Mouse (Mus musculus): ENCODE measurements at regions not wholly inside any gene's neighbourhood (a gene's known extent, or its start where the extent isn't known, plus 50 kb on each side); places are given as distances from the start of the nearest gene placed in this dataset.

- TF ChIP-seq CTCF (IDR thresholded peaks at IDR 0.05; ENCODE audit: control insufficient read depth, insufficient read depth, low read length), result no peak
- no peak for TF ChIP-seq POLR2A (IDR thresholded peaks at IDR 0.05; ENCODE audit: borderline replicate concordance, control insufficient read depth, low read depth, low read length)
- H3K4me1 ChIP-seq (ENCODE audit: control insufficient read depth, insufficient read depth, low read length), result no peaks in the 10 kb centered on the region; the same call in 1 of the 2 replicates
- H3K4me3 ChIP-seq (replicated peaks; ENCODE audit: control insufficient read depth, low read depth, low read length), result no peak overlapping the region
- no peak overlapping the region for H3K27ac ChIP-seq (ENCODE audit: control insufficient read depth, insufficient read depth, low read depth, low read length, poor library complexity)
- WGBS, result 62% methylated on average over 6 of the region's 6 CpGs
These were observed 195.0 kb downstream of the Pik3r1 start for GRCm38 (mm10) chr13:101572809-101573590.

DNA sequence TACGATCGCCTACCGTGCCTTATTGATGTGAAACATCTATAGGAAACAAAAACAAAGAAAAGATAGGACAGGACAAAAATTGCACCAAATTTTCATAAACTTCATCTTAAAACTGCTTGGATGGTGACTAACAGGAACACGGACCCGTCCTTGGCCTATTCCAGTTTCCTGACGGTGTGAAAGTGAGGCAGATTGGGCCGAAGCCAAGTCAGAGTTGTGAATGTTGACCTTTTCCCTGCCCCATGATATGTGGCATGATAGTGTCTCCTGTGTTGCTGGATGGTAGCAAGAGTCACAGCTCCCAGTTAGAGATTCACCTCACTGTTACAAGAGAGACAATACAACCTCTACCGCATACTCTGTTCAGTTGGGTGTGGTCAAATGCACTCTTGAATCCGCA is 195.8 kb downstream of the Pik3r1 start:
- H3K4me3 ChIP-seq (replicated peaks; ENCODE audit: control insufficient read depth, low read depth, low read length), result no peak overlapping the region
- no peaks in the 10 kb centered on the region; the same call in 1 of the 2 replicates for H3K4me1 ChIP-seq (ENCODE audit: control insufficient read depth, insufficient read depth, low read length)
- 91% methylated on average over 9 of the region's 9 CpGs for WGBS
- no peak for TF ChIP-seq POLR2A (IDR thresholded peaks at IDR 0.05; ENCODE audit: borderline replicate concordance, control insufficient read depth, low read depth, low read length)
- no peak overlapping the region for H3K27ac ChIP-seq (ENCODE audit: control insufficient read depth, insufficient read depth, low read depth, low read length, poor library complexity)

DNA sequence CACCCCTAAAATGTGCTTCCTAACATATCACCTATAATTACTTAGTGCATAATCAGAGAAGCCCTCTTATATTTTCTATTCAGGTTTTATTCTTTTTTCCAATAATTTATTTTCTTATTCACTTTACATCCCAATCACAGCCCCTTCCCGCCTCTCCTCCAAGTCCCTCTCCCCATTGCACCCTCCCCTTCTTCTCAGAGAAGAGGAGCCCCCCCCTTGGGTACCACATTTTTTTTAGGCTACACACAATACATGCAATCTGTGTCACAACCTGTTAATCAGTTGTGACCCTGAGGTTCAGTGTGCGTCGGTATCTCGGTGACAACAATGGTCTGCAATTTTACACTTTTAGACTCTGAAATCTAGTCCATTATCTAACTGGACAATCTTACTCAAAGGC is 198.0 kb downstream of the Pik3r1 start:
- Histone ChIP-seq H3K27ac (ENCODE audit: control insufficient read depth, insufficient read depth, low read depth, low read length, poor library complexity) (no peak overlapping the region), H3K4me3 (replicated peaks; ENCODE audit: control insufficient read depth, low read depth, low read length) (no peak overlapping the region), H3K4me1 (ENCODE audit: control insufficient read depth, insufficient read depth, low read length) (no peaks in the 10 kb centered on the region; the same call in 1 of the 2 replicates)
- TF ChIP-seq CTCF (IDR thresholded peaks at IDR 0.05; ENCODE audit: control insufficient read depth, insufficient read depth, low read length) (no peak), POLR2A (IDR thresholded peaks at IDR 0.05; ENCODE audit: borderline replicate concordance, control insufficient read depth, low read depth, low read length) (no peak)
- WGBS, result 89% methylated on average over 4 of the region's 4 CpGs

- Histone ChIP-seq H3K4me1 (ENCODE audit: control insufficient read depth, insufficient read depth, low read length) (no peaks in the 10 kb centered on the region; the same call in 1 of the 2 replicates), H3K4me3 (replicated peaks; ENCODE audit: control insufficient read depth, low read depth, low read length) (no peak overlapping the region), H3K27ac (ENCODE audit: control insufficient read depth, insufficient read depth, low read depth, low read length, poor library complexity) (no peak overlapping the region)
- 82% methylated on average over 6 of the region's 6 CpGs for WGBS
- no peak for TF ChIP-seq POLR2A (IDR thresholded peaks at IDR 0.05; ENCODE audit: borderline replicate concordance, control insufficient read depth, low read depth, low read length)
These were observed 198.9 kb downstream of the Pik3r1 start for GRCm38 (mm10) chr13:101568985-101569631.

DNA sequence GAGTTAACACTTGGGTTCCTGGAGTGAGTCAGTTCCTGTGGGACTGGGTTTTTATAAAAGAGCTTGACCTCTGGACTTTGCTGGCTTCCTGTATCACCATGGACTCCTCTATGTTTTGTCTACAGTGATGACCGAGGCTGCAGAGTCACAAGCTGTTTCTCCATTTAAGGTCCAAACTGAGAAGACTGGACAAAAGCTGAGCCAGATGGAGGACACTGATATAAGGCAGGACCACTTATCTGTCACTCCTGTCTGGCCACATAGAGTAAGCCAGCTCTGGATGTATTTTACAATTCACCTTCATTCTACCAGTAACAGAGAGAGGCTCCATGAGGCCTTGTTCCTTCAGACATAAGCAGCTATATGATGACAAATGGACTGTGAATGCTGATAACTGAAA is 202.7 kb downstream of the Pik3r1 start:
- Histone ChIP-seq H3K4me1 (ENCODE audit: control insufficient read depth, insufficient read depth, low read length) (no peaks in the 10 kb centered on the region), H3K4me3 (replicated peaks; ENCODE audit: control insufficient read depth, low read depth, low read length) (no peak overlapping the region)
- WGBS, result 88% methylated on average over 1 of the region's 1 CpGs

DNA sequence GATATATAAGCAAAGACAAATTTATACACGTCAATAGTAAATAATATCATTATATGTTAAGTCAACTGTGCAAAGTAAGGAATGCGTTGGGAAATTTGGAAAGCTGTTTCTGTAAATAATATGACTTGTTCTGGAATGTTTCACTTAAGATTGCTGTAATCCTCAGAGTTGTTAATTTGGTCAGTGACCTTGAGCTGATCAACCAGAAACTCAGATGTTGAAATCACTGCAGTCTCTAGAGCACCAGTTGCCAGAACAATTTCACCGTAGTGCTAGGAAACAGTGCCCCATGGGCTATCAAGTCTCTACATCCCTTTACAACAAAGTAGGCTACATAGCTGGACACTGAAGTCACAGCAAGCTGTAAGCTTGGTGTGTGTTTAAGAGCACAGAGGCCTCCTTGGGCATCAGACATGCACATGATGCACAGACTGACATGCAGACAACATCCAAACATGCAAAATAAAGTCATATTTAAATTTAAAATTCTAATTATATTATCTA is 212.6 kb downstream of the Pik3r1 start:
- TF ChIP-seq POLR2A (IDR thresholded peaks at IDR 0.05; ENCODE audit: borderline replicate concordance, control insufficient read depth, low read depth, low read length), result no peak
- TF ChIP-seq CTCF (IDR thresholded peaks at IDR 0.05; ENCODE audit: control insufficient read depth, insufficient read depth, low read length), result no peak
- Histone ChIP-seq H3K4me1 (ENCODE audit: control insufficient read depth, insufficient read depth, low read length) (peaks cover 4% of the 10 kb centered on the region), H3K27ac (ENCODE audit: control insufficient read depth, insufficient read depth, low read depth, low read length, poor library complexity) (no peak overlapping the region), H3K4me3 (replicated peaks; ENCODE audit: control insufficient read depth, low read depth, low read length) (no peak overlapping the region)
- 88% methylated on average over 3 of the region's 3 CpGs for WGBS

More for the DNA sequence above, 202.7 kb downstream of the Pik3r1 start:
- TF ChIP-seq POLR2A (IDR thresholded peaks at IDR 0.05; ENCODE audit: borderline replicate concordance, control insufficient read depth, low read depth, low read length) (no peak), CTCF (IDR thresholded peaks at IDR 0.05; ENCODE audit: control insufficient read depth, insufficient read depth, low read length) (no peak)
- H3K27ac ChIP-seq (ENCODE audit: control insufficient read depth, insufficient read depth, low read depth, low read length, poor library complexity), result no peak overlapping the region

GRCm38 (mm10) chr13:101553131-101553549 is 214.9 kb downstream of the Pik3r1 start:
- no peak for TF ChIP-seq POLR2A (IDR thresholded peaks at IDR 0.05; ENCODE audit: borderline replicate concordance, control insufficient read depth, low read depth, low read length)
- TF ChIP-seq CTCF (IDR thresholded peaks at IDR 0.05; ENCODE audit: control insufficient read depth, insufficient read depth, low read length), result no peak
- H3K27ac ChIP-seq (ENCODE audit: control insufficient read depth, insufficient read depth, low read depth, low read length, poor library complexity), result peak overlapping the region; percentile 48
- no peak overlapping the region for H3K4me3 ChIP-seq (replicated peaks; ENCODE audit: control insufficient read depth, low read depth, low read length)
- WGBS, result 71% methylated on average over 8 of the region's 8 CpGs
- peaks cover 5% of the 10 kb centered on the region for H3K4me1 ChIP-seq (ENCODE audit: control insufficient read depth, insufficient read depth, low read length)

DNA sequence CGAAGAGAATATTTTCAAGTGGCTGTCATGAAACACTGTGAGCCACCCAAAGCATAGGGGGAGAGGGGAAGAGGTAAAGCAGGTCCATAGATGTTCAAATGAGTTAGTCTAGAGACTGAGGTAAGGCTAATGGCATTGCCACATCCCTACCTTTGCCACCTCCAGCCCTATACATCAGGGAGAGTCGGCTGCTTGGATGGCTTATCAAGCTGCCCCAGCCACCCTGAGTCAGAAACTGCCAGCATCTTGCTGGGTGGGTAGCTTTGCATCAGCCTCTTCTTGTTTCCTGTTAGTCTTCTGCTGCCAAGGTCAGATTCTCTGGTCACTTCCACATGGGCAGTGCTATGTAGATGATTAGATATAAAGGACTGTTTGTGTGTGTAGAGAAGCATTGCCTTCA is 215.6 kb downstream of the Pik3r1 start:
- 57% methylated on average over 2 of the region's 2 CpGs for WGBS
- H3K4me3 ChIP-seq (replicated peaks; ENCODE audit: control insufficient read depth, low read depth, low read length), result no peak overlapping the region
- H3K27ac ChIP-seq (ENCODE audit: control insufficient read depth, insufficient read depth, low read depth, low read length, poor library complexity), result peak overlapping the region; percentile 39; the same call in 1 of the 2 replicates
- no peak for TF ChIP-seq CTCF (IDR thresholded peaks at IDR 0.05; ENCODE audit: control insufficient read depth, insufficient read depth, low read length)
- no peak for TF ChIP-seq POLR2A (IDR thresholded peaks at IDR 0.05; ENCODE audit: borderline replicate concordance, control insufficient read depth, low read depth, low read length)
- H3K4me1 ChIP-seq (ENCODE audit: control insufficient read depth, insufficient read depth, low read length), result peaks cover 6% of the 10 kb centered on the region
